Mouse (Mus musculus) lung, adult 2 months (tissue): ENCODE results near the gene Shisa8. TPM values are rescaled to one million over a fixed set of nuclear protein-coding genes. Genes with fewer than 3 reads are reported as not detected.

Experiments used
- DNase-seq: peaks from one replicate; pipeline ENCODE4 v3.0.0; 2022
- H3K4me1 ChIP-seq: fragments of 200-500 bp; 2 replicates; pipeline ENCODE4 v1.6.1; 2011; ENCODE audit warnings: low read length; ENCODE audit not compliant: control insufficient read depth, insufficient read depth
- H3K4me3 ChIP-seq: fragments of 200-500 bp; replicated peaks from 2 replicates; pipeline ENCODE3; 2011; ENCODE audit warnings: low read depth, mild to moderate bottlenecking, control low read depth, low read length; ENCODE audit errors: extremely low read depth
- CTCF ChIP-seq: fragments of 200-500 bp; IDR thresholded peaks from 2 replicates; pipeline ENCODE4 v1.5.1; 2011; ENCODE audit warnings: mild to moderate bottlenecking, low read length, control low read depth; ENCODE audit not compliant: insufficient read depth
- POLR2A ChIP-seq: fragments of 200-500 bp; IDR thresholded peaks from 2 replicates; pipeline ENCODE4 v1.6.1; 2011; ENCODE audit warnings: low read depth, mild to moderate bottlenecking, control low read depth, low read length, borderline replicate concordance; ENCODE audit errors: extremely low read depth
- WGBS: fragments of 180-500 bp; shearing (Covaris S2); methylation state at CpG from one replicate; pipeline ENCODE4 v1.1.7; 2018; 5-methylcytosine and 5-hydroxymethylcytosine counted together
- polyA plus RNA-seq: library from polyadenylated mRNA; depleted of rRNA; stranded (reverse); fragments of >200 nt; gene quantifications from 2 replicates; pipeline ENCODE4 v1.2.3, GENCODE M21; 2012

The Shisa8 gene
- polyA plus RNA-seq, 1 experiment = 0.40 TPM

- WGBS = 1% methylated on average over 42 of the region's 44 CpGs
- Histone ChIP-seq H3K4me3 (peak within 1 kb of the TSS; percentile 51), H3K4me1 (no peaks in the 10 kb centered on the region)
- TF ChIP-seq CTCF (no peak), POLR2A (no peak)
- DNase-seq = no peak
These were observed 11.3 kb upstream of the Shisa8 start, which contains the start of gene Tnfrsf13c for GRCm38 (mm10) chr15:82223657-82224601. Tnfrsf13c (minus strand) TSS chr15:82224369.

DNA sequence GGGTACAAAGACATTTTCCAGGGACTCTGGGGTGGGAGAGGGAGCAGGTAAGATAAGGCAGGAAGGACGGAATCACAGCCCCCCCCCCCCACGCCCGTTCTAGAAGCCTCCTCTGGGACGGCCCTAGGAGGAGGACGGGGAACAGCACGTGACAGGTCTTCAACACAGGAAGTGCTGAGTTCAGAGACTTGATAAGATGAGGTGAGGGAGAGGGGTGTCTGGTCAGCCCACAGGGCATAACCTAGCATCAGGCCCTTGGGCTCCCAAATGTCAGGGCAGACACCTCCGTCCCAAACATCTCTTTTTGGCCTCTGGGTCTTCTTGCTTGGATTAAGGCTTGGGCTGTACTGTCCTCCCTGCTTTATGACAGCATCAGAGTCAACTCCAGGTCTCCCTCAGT lies 10.6 kb upstream of the Shisa8 start:
- TF ChIP-seq POLR2A = no peak
- no peak for TF ChIP-seq CTCF
- Histone ChIP-seq H3K4me3 (no peak overlapping the region), H3K4me1 (no peaks in the 10 kb centered on the region)
- WGBS = 15% methylated on average over 7 of the region's 7 CpGs
- no peak for DNase-seq

- WGBS = 72% methylated on average over 14 of the region's 14 CpGs
- H3K4me1 ChIP-seq = no peaks in the 10 kb centered on the region
- H3K4me3 ChIP-seq = no peak overlapping the region
- TF ChIP-seq CTCF = no peak
- TF ChIP-seq POLR2A = no peak
- no peak for DNase-seq
These were observed 8.7 kb upstream of the Shisa8 start for GRCm38 (mm10) chr15:82221104-82221860.

DNA sequence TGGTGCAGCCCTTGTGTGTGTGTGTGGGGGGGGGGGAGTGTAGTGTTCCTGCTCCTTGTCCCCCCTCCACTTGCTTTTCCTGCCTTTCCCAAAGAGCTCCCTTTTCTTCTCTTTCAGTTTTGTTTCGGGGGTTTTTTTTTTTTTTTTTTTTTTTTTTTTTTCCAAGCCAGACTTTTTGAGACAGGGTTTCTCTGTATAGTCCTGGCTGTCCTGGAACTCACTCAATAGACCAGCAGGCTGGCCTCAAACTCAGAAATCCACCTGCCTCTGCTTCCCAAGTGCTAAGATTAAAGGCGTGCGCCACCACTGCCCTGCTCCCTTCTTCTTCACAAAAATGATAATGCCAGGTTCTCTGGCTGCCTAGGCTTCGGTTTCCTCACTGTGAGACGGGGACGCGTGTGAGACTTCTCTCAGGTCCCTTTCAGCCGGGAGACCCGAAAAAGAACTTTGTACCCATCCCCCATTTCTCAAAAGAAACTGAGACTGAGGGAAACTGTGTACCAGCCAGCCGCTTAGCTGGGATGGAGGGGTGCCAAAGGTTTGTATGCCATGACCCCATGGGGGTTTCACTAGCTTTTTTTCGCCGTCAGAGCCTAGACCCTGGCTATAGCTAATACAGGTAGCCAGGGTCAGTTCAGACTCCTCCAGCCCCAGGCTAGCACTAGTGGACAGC lies 7.5 kb upstream of the Shisa8 start:
- no peak for TF ChIP-seq POLR2A
- TF ChIP-seq CTCF = no peak
- WGBS = 72% methylated on average over 11 of the region's 12 CpGs
- no peak for DNase-seq
- Histone ChIP-seq H3K4me1 (no peaks in the 10 kb centered on the region), H3K4me3 (no peak overlapping the region)

- 60% methylated on average over 26 of the region's 26 CpGs for WGBS
- Histone ChIP-seq H3K4me3 (no peak overlapping the region), H3K4me1 (no peaks in the 10 kb centered on the region)
- DNase-seq = no peak
- TF ChIP-seq POLR2A (no peak), CTCF (no peak)
These were observed 6.4 kb upstream of the Shisa8 start for GRCm38 (mm10) chr15:82218778-82219666.

DNA sequence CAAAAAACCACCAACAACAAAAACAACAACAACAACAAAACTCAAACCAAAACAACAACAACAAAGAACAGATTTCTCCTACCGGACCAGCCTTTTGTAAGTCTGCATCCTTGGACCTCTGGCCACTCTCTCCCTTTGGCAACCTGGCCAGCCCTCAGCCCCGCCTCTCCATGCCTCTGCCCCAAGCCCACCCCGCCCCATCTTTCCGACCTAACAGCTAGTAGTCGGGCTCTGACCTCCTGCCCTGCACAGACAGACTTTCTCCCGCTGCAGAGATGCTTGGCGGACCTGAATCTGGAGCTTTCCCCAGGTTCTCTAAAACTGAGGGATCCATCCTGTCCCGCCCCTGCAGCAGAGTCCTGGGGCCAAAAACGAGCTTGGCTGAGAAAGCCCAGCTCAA lies 5.4 kb upstream of the Shisa8 start:
- no peak for TF ChIP-seq POLR2A
- TF ChIP-seq CTCF = no peak
- Histone ChIP-seq H3K4me3 (no peak overlapping the region), H3K4me1 (no peaks in the 10 kb centered on the region)
- WGBS = 48% methylated on average over 9 of the region's 9 CpGs
- no peak for DNase-seq

DNA sequence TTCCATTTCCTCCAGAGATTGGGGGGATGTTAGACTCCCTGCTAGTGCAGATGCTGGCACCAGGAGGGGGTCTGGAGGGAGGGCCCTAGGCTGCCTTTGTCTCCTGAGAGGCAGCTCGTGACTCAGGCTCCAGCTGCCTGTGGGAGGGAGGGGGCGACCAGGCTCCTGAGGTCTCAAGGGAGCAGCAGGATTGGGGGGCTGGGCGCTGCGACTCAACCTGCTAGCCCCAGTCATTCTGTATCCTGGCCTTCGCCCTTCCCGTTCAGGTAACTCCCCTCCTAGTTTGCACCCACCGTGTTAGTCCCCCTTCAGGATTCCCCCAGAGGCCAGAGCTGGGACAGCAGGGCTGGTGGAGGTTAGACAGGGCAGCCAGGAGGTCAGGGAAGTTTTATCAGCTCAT lies 4.4 kb upstream of the Shisa8 start:
- H3K4me3 ChIP-seq = no peak overlapping the region
- 38% methylated on average over 7 of the region's 7 CpGs for WGBS

GRCm38 (mm10) chr15:82216142-82216827 lies 3.7 kb upstream of the Shisa8 start:
- no peak overlapping the region for H3K4me3 ChIP-seq
- TF ChIP-seq CTCF = no peak
- TF ChIP-seq POLR2A = no peak
- 49% methylated on average over 20 of the region's 20 CpGs for WGBS

More for the DNA sequence above, 4.4 kb upstream of the Shisa8 start:
- no peak for DNase-seq
- no peak for TF ChIP-seq POLR2A
- TF ChIP-seq CTCF = no peak
- H3K4me1 ChIP-seq = no peaks in the 10 kb centered on the region

More at GRCm38 (mm10) chr15:82216142-82216827, 3.7 kb upstream of the Shisa8 start:
- no peaks in the 10 kb centered on the region for H3K4me1 ChIP-seq
- DNase-seq = no peak
